Mouse (Mus musculus) intestine, postnatal 0 days (tissue): ENCODE data around the gene Elavl1. TPM values are rescaled to one million over a fixed set of nuclear protein-coding genes. Genes with fewer than 3 reads are reported as not detected.

Experiments used
- ATAC-seq: fragments of 200-750 bp; cut with Nextera tagmentation; 2 replicates; pipeline ENCODE4 v1.8.0; 2017; ENCODE audit warnings: mild to moderate bottlenecking, moderate TSS enrichment, moderate library complexity
- H3K27ac ChIP-seq: fragments of 300-500 bp; sonication (generic); 2 replicates; pipeline ENCODE4 v1.5.1; 2014; ENCODE audit warnings: mild to moderate bottlenecking, low read depth, low read length, moderate library complexity
- H3K27me3 ChIP-seq: fragments of 300-500 bp; sonication (generic); replicated peaks from 2 replicates; pipeline ENCODE4 v1.6.1; 2014; ENCODE audit warnings: low read length, mixed read lengths; ENCODE audit not compliant: control insufficient read depth, insufficient read depth
- H3K36me3 ChIP-seq: fragments of 300-500 bp; sonication (generic); 2 replicates; pipeline ENCODE4 v1.6.1; 2014; ENCODE audit warnings: mild to moderate bottlenecking, moderate library complexity; ENCODE audit not compliant: control insufficient read depth, insufficient read depth
- H3K4me1 ChIP-seq: fragments of 300-500 bp; sonication (generic); replicated peaks from 2 replicates; pipeline ENCODE4 v1.6.1; 2014; ENCODE audit warnings: antibody characterized with exemption, low read length, mixed read lengths; ENCODE audit not compliant: control insufficient read depth, insufficient read depth
- H3K4me2 ChIP-seq: fragments of 300-500 bp; sonication (generic); replicated peaks from 2 replicates; pipeline ENCODE4 v1.6.1; 2014; ENCODE audit warnings: low read depth, mild to moderate bottlenecking, moderate library complexity
- H3K4me3 ChIP-seq: fragments of 300-500 bp; sonication (generic); 2 replicates; pipeline ENCODE4 v1.5.1; 2014; ENCODE audit warnings: low read depth, low read length
- H3K9ac ChIP-seq: fragments of 300-500 bp; sonication (generic); 2 replicates; pipeline ENCODE4 v1.6.1; 2014; ENCODE audit warnings: mild to moderate bottlenecking, low read depth, low read length
- H3K9me3 ChIP-seq: fragments of 300-500 bp; sonication (generic); 2 replicates; pipeline ENCODE4 v1.6.1; 2016; ENCODE audit warnings: mixed run types; ENCODE audit not compliant: control insufficient read depth
- CTCF ChIP-seq: sonication (generic); IDR thresholded peaks from 2 replicates; pipeline ENCODE4 v1.5.1; 2016; ENCODE audit warnings: low read depth, mild to moderate bottlenecking, control low read depth, antibody characterized with exemption, moderate library complexity
- WGBS: fragments of 180-500 bp; shearing (Covaris S2); extraction: QIAGEN DNeasy Blood & Tissue Kit; methylation state at CpG from one replicate; pipeline ENCODE4 v1.1.7; 2014; 5-methylcytosine and 5-hydroxymethylcytosine counted together
- polyA plus RNA-seq: library from polyadenylated mRNA; unstranded; fragments of >200 nt; fragmentation: Nextera tagmentation; extraction: Ambion mirVana; gene quantifications from 2 replicates; pipeline ENCODE4 v1.2.1, GENCODE M21; 2015

The Elavl1 gene
- 64.8 and 73.4 TPM in 2 replicates for polyA plus RNA-seq

- H3K27me3 ChIP-seq: no peaks in the 10 kb centered on the region
- under 1% methylated on average over 60 of the region's 78 CpGs for WGBS
- no peaks in the 10 kb centered on the region for H3K9me3 ChIP-seq
- TF ChIP-seq CTCF: 0 out of 2 replicates have a peak, but pooled peaks have one; percentile 6
- no peaks in the 10 kb centered on the region for H3K4me1 ChIP-seq
- peak within 1 kb of the TSS; percentile 91 for H3K9ac ChIP-seq
- peak within 1 kb of the TSS; percentile 72 for H3K4me2 ChIP-seq
- H3K4me3 ChIP-seq: peak within 1 kb of the TSS; percentile 77
- H3K36me3 ChIP-seq: peaks cover 21% of the 10 kb centered on the region
- ATAC-seq: peak; percentile 99
- peak within 1 kb of the TSS; percentile 90 for H3K27ac ChIP-seq
These were observed at the start of gene Elavl1, which contains the start of gene Ccl25 for GRCm38 (mm10) chr8:4324983-4325750. TSS of gene Elavl1 (minus strand) at chr8:4325413. TSS of gene Ccl25 (plus strand) at chr8:4325210.

- Histone ChIP-seq H3K9ac (no peak overlapping the region), H3K27ac (no peak overlapping the region), H3K4me1 (no peaks in the 10 kb centered on the region), H3K36me3 (no peaks in the 10 kb centered on the region), H3K27me3 (no peaks in the 10 kb centered on the region), H3K4me2 (no peak overlapping the region), H3K4me3 (no peak overlapping the region), H3K9me3 (no peaks in the 10 kb centered on the region)
- 75% methylated on average over 2 of the region's 2 CpGs for WGBS
- no peak for ATAC-seq
- TF ChIP-seq CTCF: peak; percentile 66
These were observed 47.4 kb upstream of the Elavl1 start for GRCm38 (mm10) chr8:4372657-4373056.

- ATAC-seq: peak; percentile 59
- no peaks in the 10 kb centered on the region for H3K27me3 ChIP-seq
- peak; percentile 79 for TF ChIP-seq CTCF
- H3K4me2 ChIP-seq: no peak overlapping the region
- H3K9ac ChIP-seq: no peak overlapping the region
- no peaks in the 10 kb centered on the region for H3K4me1 ChIP-seq
- no peak overlapping the region for H3K27ac ChIP-seq
- no peaks in the 10 kb centered on the region for H3K9me3 ChIP-seq
- H3K4me3 ChIP-seq: no peak overlapping the region
- 36% methylated on average over 2 of the region's 2 CpGs for WGBS
- H3K36me3 ChIP-seq: no peaks in the 10 kb centered on the region
These were observed 44.9 kb upstream of the Elavl1 start for GRCm38 (mm10) chr8:4370078-4370477.

- Histone ChIP-seq H3K9me3 (no peaks in the 10 kb centered on the region), H3K4me2 (no peak overlapping the region), H3K27ac (no peak overlapping the region), H3K9ac (no peak overlapping the region), H3K36me3 (no peaks in the 10 kb centered on the region), H3K4me1 (no peaks in the 10 kb centered on the region), H3K27me3 (no peaks in the 10 kb centered on the region), H3K4me3 (no peak overlapping the region)
- 73% methylated on average over 4 of the region's 4 CpGs for WGBS
- TF ChIP-seq CTCF: no peak
- ATAC-seq: peak; percentile 59; the same call in 1 of the 2 replicates
These were observed 43.3 kb upstream of the Elavl1 start for GRCm38 (mm10) chr8:4368470-4368869.

- no peak overlapping the region for H3K4me3 ChIP-seq
- no peak overlapping the region for H3K27ac ChIP-seq
- H3K4me1 ChIP-seq: no peaks in the 10 kb centered on the region
- no peak for ATAC-seq
- H3K4me2 ChIP-seq: no peak overlapping the region
- H3K9ac ChIP-seq: no peak overlapping the region
- TF ChIP-seq CTCF: no peak
- 87% methylated on average over 11 of the region's 11 CpGs for WGBS
- no peaks in the 10 kb centered on the region for H3K27me3 ChIP-seq
- no peaks in the 10 kb centered on the region for H3K9me3 ChIP-seq
- no peaks in the 10 kb centered on the region for H3K36me3 ChIP-seq
These were observed 42.6 kb upstream of the Elavl1 start for GRCm38 (mm10) chr8:4367808-4368207.

GRCm38 (mm10) chr8:4366189-4366588, 41.0 kb upstream of the Elavl1 start:
- H3K27ac ChIP-seq: no peak overlapping the region
- no peak for ATAC-seq
- WGBS: 92% methylated on average over 3 of the region's 3 CpGs
- no peaks in the 10 kb centered on the region for H3K27me3 ChIP-seq
- TF ChIP-seq CTCF: no peak
- H3K4me2 ChIP-seq: no peak overlapping the region
- no peaks in the 10 kb centered on the region for H3K9me3 ChIP-seq
- no peak overlapping the region for H3K9ac ChIP-seq
- no peak overlapping the region for H3K4me3 ChIP-seq
- peaks cover 6% of the 10 kb centered on the region; the same call in 1 of the 2 replicates for H3K4me1 ChIP-seq
- H3K36me3 ChIP-seq: no peaks in the 10 kb centered on the region
